Mouse (Mus musculus) CH12.LX (cell line): ENCODE data around the gene Prima1. TPM values are rescaled to one million over a fixed set of nuclear protein-coding genes. Genes with fewer than 3 reads are reported as not detected.

Experiments
- DNase-seq: peaks from one replicate; pipeline ENCODE4 v3.0.0-alpha.2; 2013; ENCODE audit errors: extremely low read depth
- H3K27ac ChIP-seq: 2 replicates; pipeline ENCODE4 v1.5.1; 2012; ENCODE audit warnings: low read depth, mild to moderate bottlenecking, control low read depth, moderate library complexity; ENCODE audit not compliant: insufficient read depth
- H3K27me3 ChIP-seq: replicated peaks from 2 replicates; pipeline ENCODE3; 2012; ENCODE audit warnings: inconsistent platforms
- H3K36me3 ChIP-seq, 2 experiments: replicated peaks in 1 of 2; 2 replicates each; pipeline versions ENCODE3 to v1.6.1; 2012; ENCODE audit warnings: inconsistent platforms in 1 of 2, low read length in 1 of 2, mild to moderate bottlenecking in 1 of 2, mixed read lengths in 1 of 2, moderate library complexity in 1 of 2; ENCODE audit not compliant: control insufficient read depth in 1 of 2, insufficient read depth in 1 of 2
- H3K4me1 ChIP-seq, 2 experiments: 2 replicates each; pipeline ENCODE4 v1.6.1; 2012; ENCODE audit warnings: inconsistent platforms in 1 of 2, moderate library complexity in 1 of 2; ENCODE audit not compliant: insufficient read depth in 2 of 2, control insufficient read depth in 1 of 2
- H3K4me2 ChIP-seq: 2 replicates; pipeline ENCODE4 v1.6.1; 2012; ENCODE audit warnings: low read depth, mild to moderate bottlenecking, control low read depth; ENCODE audit not compliant: poor library complexity, insufficient read depth, severe bottlenecking
- H3K4me3 ChIP-seq, 3 experiments: fragments of 150-350 bp in 1 of 3; sonication (generic) in 1 of 3; replicated peaks in 1 of 3; 2 replicates each; pipeline versions ENCODE3 to v1.5.1; 2011 to 2012; ENCODE audit warnings: low read depth in 2 of 3, low read length in 2 of 3, mild to moderate bottlenecking in 2 of 3, moderate library complexity in 2 of 3, control low read depth in 1 of 3, improper control_type of control experiment in 1 of 3, inconsistent platforms in 1 of 3, mixed read lengths in 1 of 3; ENCODE audit not compliant: poor library complexity in 1 of 3
- H3K79me2 ChIP-seq: replicated peaks from 2 replicates; pipeline ENCODE4 v1.6.1; 2012; ENCODE audit warnings: mild to moderate bottlenecking, moderate library complexity; ENCODE audit not compliant: control insufficient read depth, poor library complexity, insufficient read depth, severe bottlenecking; ENCODE audit errors: extremely low read depth
- H3K9ac ChIP-seq: 2 replicates; pipeline ENCODE4 v1.6.1; 2012; ENCODE audit warnings: low read depth, mild to moderate bottlenecking, control low read depth, moderate library complexity; ENCODE audit not compliant: insufficient read depth
- H3K9me3 ChIP-seq: replicated peaks from 2 replicates; pipeline ENCODE3; 2012; ENCODE audit warnings: low read length, inconsistent platforms, mixed read lengths
- GABPA ChIP-seq: IDR thresholded peaks from 2 replicates; pipeline ENCODE4 v1.6.1; 2012; ENCODE audit warnings: low read depth, low read length, improper control_type of control experiment, inconsistent platforms; ENCODE audit not compliant: insufficient replicate concordance
- IRF4 ChIP-seq: IDR thresholded peaks from 2 replicates; pipeline ENCODE4 v1.6.1; 2014; ENCODE audit warnings: low read depth, mild to moderate bottlenecking, inconsistent platforms, low read length, improper control_type of control experiment
- MAX ChIP-seq: IDR thresholded peaks from 2 replicates; pipeline ENCODE4 v1.6.1; 2011; ENCODE audit warnings: low read length, improper control_type of control experiment
- MXI1 ChIP-seq: IDR thresholded peaks from 2 replicates; pipeline ENCODE4 v1.6.1; 2011; ENCODE audit warnings: mild to moderate bottlenecking, low read depth, low read length, improper control_type of control experiment
- MYC ChIP-seq: IDR thresholded peaks from 2 replicates; pipeline ENCODE4 v1.6.1; 2011; ENCODE audit warnings: low read depth, mild to moderate bottlenecking, improper control_type of control experiment, low read length
- PAX5 ChIP-seq: IDR thresholded peaks from 2 replicates; pipeline ENCODE4 v1.6.1; 2012; ENCODE audit warnings: low read length, inconsistent platforms, mixed read lengths
- RAD21 ChIP-seq: IDR thresholded peaks from 2 replicates; pipeline ENCODE4 v1.6.1; 2011; ENCODE audit warnings: low read depth, mild to moderate bottlenecking, low read length, improper control_type of control experiment, moderate library complexity
- UBTF ChIP-seq: IDR thresholded peaks from 2 replicates; pipeline ENCODE4 v1.6.1; 2012; ENCODE audit warnings: low read depth, mild to moderate bottlenecking, inconsistent platforms, low read length, improper control_type of control experiment, moderate library complexity
- USF1 ChIP-seq: IDR thresholded peaks from 2 replicates; pipeline ENCODE4 v1.6.1; 2014; ENCODE audit warnings: low read depth, mild to moderate bottlenecking, inconsistent platforms, low read length, improper control_type of control experiment
- USF2 ChIP-seq: conservative IDR thresholded peaks from 2 replicates; pipeline ENCODE4 v1.6.1; 2011; ENCODE audit warnings: low read depth, low read length, improper control_type of control experiment
- ZKSCAN1 ChIP-seq: IDR thresholded peaks from 2 replicates; pipeline ENCODE4 v1.6.1; 2012; ENCODE audit warnings: low read depth, inconsistent platforms, low read length, improper control_type of control experiment, borderline replicate concordance
- dilution Hi-C: fragments of 300-500 bp; cut with MboI; formaldehyde crosslinking; loops from 2 replicates; pipeline ENCODE4 v1.14.3; 2020; ENCODE audit warnings: low sequenced_read_pairs; ENCODE audit not compliant: extremely low pct_unique_long_range_greater_than_20kb, extremely low pct_ligation_motif_present
- in situ Hi-C: fragments of 300-500 bp; cut with MboI; formaldehyde crosslinking; loops from 3 replicates; pipeline ENCODE4 v1.14.3; 2019; ENCODE audit warnings: low sequenced_read_pairs, low pct_ligation_motif_present, low pct_unique_long_range_greater_than_20kb, mixed read lengths
- polyA plus RNA-seq: library from polyadenylated mRNA; unstranded; fragments of >175 nt; gene quantifications from 2 replicates; pipeline ENCODE4 v1.2.1, GENCODE M21; 2012; ENCODE audit warnings: low read depth; ENCODE audit not compliant: insufficient read length
- total RNA-seq, 2 experiments: library from RNA; depleted of rRNA; stranded (reverse); fragments of 300-350 nt in 1 of 2; fragments of >200 nt in 1 of 2; gene quantifications; 2 replicates each; pipeline ENCODE4 v1.2.3; 2012 to 2014

Gene Prima1
- total and polyA plus RNA-seq, 3 experiments: not detected

- in situ Hi-C loops (no loop called here), dilution Hi-C loops (no loop called here)
- TF ChIP-seq USF2 (no peak), GABPA (no peak)
Measured at GRCm38 (mm10) chr12:103159016-103159415, 82.9 kb downstream of the Prima1 start.

DNA sequence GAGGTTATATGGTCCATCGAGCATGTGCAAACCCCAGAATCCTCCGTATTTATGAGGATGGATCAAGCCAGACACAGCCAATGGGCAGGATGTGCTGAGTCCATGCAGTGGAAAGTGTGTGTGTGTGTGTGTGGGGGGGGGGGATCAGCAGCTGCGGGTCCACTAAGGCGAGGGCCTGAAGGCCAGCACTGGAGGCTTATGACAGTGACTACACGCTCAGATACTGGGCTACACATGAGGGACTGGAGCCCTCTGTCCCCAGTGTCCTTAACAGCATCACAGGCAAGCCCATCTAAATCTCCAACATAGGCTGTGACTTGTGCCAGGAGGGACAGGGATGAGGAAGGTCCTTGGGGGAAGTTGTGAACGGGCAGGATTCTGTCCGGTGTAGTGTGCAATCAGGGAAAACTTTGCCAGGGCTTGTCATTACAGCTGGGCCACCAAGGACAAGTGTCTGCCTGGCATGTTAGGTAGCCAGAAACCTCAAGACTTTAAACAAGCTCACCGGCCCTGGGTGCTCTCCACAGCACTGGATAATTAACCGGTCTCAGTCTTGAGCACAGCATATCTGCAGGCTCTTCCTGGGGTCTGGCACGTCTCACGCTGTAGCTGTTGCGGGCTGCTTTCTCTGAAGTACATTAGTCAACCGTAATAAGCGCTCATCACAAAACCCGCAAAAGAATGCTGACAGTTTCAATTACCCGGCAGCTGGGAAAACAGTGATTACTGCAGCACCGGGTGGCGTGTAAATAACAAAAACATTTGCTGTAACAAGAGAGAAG, 84.6 kb downstream of the Prima1 start:
- Histone ChIP-seq H3K9ac (no peak overlapping the region), H3K4me1 (peaks cover 0 to 3% of the 10 kb centered on the region in 2 experiments; a peak in 1 of 4 replicates), H3K27ac (no peak overlapping the region), H3K4me3 (no peak overlapping the region), H3K36me3 (no peaks in the 10 kb centered on the region), H3K4me2 (no peak overlapping the region), H3K27me3 (no peaks in the 10 kb centered on the region), H3K9me3 (peaks cover 3% of the 10 kb centered on the region), H3K79me2 (no peaks in the 10 kb centered on the region)
- TF ChIP-seq ZKSCAN1 (no peak), USF1 (no peak), MXI1 (no peak), UBTF (no peak), USF2 (no peak), MAX (no peak), IRF4 (no peak), MYC (no peak)
- in situ Hi-C loops (no loop called here), dilution Hi-C loops (no loop called here)
- no peak for DNase-seq

More at GRCm38 (mm10) chr12:103159016-103159415, 82.9 kb downstream of the Prima1 start:
- H3K27ac ChIP-seq: no peak overlapping the region
- no peak overlapping the region for H3K4me3 ChIP-seq
- no peaks in the 10 kb centered on the region for H3K79me2 ChIP-seq
- no peak for DNase-seq
- H3K9me3 ChIP-seq: peaks cover 3% of the 10 kb centered on the region
- no peak overlapping the region for H3K4me2 ChIP-seq
- H3K4me1 ChIP-seq: peaks cover 0 to 7% of the 10 kb centered on the region in 2 experiments; a peak in 2 of 4 replicates
- H3K9ac ChIP-seq: no peak overlapping the region
- H3K36me3 ChIP-seq: no peaks in the 10 kb centered on the region
- no peaks in the 10 kb centered on the region for H3K27me3 ChIP-seq

- H3K9me3 ChIP-seq: peaks cover 3% of the 10 kb centered on the region
- no peak for TF ChIP-seq PAX5
- TF ChIP-seq RAD21: no peak
- TF ChIP-seq MXI1: peak; percentile 97
- no peak for TF ChIP-seq GABPA
- no peak for TF ChIP-seq ZKSCAN1
- TF ChIP-seq, all 38 proteins: peak for 1
Measured at GRCm38 (mm10) chr12:103155406-103155805, 86.5 kb downstream of the Prima1 start.

More at GRCm38 (mm10) chr12:103155406-103155805, 86.5 kb downstream of the Prima1 start:
- in situ Hi-C loops: no loop called here
- Histone ChIP-seq H3K79me2 (no peaks in the 10 kb centered on the region), H3K9ac (no peak overlapping the region), H3K4me1 (peaks cover 0 to 3% of the 10 kb centered on the region in 2 experiments; a peak in 1 of 4 replicates), H3K4me2 (no peak overlapping the region), H3K27me3 (no peaks in the 10 kb centered on the region), H3K36me3 (no peaks in the 10 kb centered on the region), H3K4me3 (no peak overlapping the region), H3K27ac (no peak overlapping the region)
- DNase-seq: no peak
- dilution Hi-C loops: no loop called here
